Mouse (Mus musculus): ENCODE results near the gene Azin2. TPM values are rescaled to one million over a fixed set of nuclear protein-coding genes. Genes with fewer than 3 reads are reported as not detected.

The Azin2 gene
- total RNA-seq, 1 experiment from 2014 or later = not detected

GRCm38 (mm10) chr4:128981833-128982180 lies 19.6 kb upstream of the Azin2 start:
- ATAC-seq (ENCODE audit: extremely low read depth, insufficient number of reproducible peaks, low FRiP score, poor library complexity, severe bottlenecking) = no peak

- peak; percentile 69 for ATAC-seq (ENCODE audit: extremely low read depth, insufficient number of reproducible peaks, low FRiP score, poor library complexity, severe bottlenecking)
Observed at GRCm38 (mm10) chr4:128980890-128981832, 18.9 kb upstream of the Azin2 start.

DNA sequence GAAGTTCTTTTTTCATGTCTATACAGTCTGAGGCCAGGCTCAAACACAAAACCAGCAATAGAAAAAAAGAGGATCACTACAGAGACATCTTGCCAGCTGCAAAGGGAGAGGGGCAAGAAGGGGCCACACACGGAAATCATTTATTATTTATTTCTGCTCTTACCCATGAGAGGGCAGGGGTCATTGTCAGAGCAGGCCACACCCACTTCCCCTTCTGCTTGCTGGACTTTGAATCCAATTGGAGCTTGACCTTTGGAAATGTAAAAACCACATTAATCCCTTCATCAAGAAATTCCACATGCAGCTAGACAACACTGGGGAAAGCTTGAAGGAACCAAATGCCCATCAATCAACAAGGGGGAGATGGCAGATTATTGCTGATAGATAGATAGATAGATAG lies 16.4 kb upstream of the Azin2 start:
- ATAC-seq (ENCODE audit: extremely low read depth, insufficient number of reproducible peaks, low FRiP score, poor library complexity, severe bottlenecking) = no peak

- ATAC-seq (ENCODE audit: extremely low read depth, insufficient number of reproducible peaks, low FRiP score, poor library complexity, severe bottlenecking) = no peak
Observed at GRCm38 (mm10) chr4:128977217-128977616, 15.0 kb upstream of the Azin2 start.

DNA sequence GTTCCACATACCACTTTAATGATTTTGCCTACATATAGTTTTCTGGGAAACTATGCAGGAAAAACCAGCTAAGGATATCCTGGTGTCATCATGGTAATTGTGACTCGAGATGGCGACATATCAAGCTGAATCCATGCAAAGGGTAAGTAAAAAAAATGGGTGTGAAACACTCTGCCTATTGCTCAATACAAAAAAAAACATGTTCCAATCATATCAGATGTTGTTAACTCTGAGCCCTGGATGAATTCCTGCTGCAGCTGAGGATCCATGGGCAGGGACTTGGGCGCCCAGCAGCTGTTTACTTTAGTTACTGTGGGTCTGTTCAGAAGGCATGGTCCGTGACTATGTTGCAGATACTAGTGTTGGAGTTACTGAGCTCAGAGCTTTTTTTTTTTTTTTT lies 14.3 kb upstream of the Azin2 start:
- no peak for ATAC-seq (ENCODE audit: extremely low read depth, insufficient number of reproducible peaks, low FRiP score, poor library complexity, severe bottlenecking)

DNA sequence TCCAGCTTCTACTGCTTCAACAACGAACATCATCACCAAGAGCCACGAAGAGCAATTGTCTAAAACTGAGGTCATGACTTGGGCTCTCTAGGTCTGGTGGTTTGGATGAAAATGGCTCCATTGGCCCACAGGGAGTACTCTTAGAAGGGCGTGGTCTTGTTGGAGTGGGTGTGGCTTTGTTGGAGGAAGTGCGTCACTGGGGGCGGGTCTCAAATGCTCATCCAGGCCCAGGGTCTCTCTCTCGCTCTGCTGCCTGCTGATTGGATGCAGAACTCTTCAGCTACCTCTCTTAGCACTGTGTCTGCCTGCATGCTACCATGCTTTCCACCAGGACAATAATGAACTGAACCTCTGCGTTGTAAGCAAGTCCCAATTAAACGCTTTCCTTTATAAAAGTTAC lies 12.4 kb upstream of the Azin2 start:
- ATAC-seq (ENCODE audit: extremely low read depth, insufficient number of reproducible peaks, low FRiP score, poor library complexity, severe bottlenecking) = no peak

DNA sequence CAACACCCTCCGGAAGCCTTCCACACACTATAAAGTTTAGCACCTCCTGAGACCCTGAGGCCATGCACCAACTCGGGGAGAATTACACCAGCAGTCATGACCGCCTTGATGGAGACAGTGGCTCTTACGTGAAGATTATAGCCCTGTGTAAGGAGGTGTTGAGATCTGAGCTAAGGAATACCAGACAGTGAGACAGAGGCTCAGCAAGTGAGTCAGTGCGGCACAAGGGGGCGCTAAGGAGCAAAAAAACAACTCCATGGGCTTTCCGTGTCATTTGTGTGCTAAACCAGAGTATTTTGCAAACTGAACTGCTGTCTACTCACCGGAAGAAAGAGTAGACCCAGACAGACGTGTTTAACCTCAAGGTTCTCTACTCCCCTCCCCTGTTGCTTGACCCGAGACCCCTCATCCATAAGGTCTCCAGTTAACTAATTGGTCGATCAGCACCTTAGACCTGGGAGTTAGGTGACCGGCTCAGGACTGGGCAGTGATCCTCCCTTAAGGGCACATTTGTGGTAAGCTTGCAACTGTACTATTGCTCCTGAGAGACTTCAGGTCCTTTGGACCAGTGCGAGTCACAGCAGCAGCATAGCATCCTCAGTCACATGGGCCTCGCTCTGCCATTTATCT lies 8.9 kb upstream of the Azin2 start:
- peak; percentile 86 for ATAC-seq (ENCODE audit: extremely low read depth, insufficient number of reproducible peaks, low FRiP score, poor library complexity, severe bottlenecking)

DNA sequence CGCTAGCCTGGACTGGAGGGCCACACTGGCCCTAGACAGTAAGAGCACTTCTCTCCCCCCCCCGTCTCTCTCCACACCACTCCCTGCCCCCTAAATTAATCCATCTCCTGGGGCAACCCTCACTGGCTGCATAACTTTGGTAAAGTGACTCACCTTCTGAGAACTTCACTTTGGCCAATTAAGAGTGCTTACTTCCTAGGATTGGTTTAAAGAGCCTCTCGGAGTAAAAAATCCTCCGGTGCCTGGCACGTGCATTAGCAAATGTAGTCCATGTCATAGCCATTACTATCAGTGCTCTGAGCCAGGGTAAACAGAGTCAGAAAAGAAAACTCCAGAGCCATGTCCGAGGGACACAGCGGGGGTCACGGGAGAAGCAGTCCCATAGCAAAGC lies 8.2 kb upstream of the Azin2 start:
- no peak for ATAC-seq (ENCODE audit: extremely low read depth, insufficient number of reproducible peaks, low FRiP score, poor library complexity, severe bottlenecking)

DNA sequence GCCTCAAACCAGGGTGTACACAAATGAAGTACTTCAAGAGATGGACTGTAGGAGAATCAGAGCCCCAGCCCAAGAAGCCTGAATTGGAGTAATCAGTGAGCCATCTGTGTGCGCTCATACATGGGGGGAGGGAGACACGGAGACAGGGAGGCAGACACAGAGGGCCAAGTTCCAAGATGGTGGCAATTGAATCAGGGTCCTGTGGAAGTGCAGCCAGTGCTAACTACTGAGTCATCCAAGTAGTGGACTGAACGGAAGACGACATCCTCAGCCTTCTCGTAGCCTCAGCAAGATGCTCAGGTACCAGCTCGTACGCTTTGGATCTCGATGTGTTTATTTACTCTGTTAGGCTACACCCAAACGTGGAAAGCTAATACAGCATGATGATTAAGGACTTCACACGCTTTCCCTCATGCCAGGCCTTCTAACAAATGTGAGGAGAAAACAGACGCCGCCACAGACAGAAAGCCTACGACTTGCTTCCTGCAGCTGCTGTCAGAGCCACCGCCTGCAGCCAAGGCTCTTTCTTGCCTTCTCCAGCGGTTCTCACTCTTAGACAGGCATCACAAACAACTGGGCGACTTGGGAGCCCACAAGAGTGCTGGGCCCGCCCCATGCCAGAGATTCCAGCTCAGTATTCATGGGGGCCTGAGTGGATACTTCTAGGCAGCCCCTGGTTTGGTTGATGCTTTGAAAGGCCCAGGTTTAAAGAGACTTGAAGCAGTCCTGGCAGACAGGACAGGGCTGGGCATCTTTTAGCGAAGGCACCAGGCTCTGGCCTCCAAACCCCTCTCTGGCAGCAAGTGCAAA lies 7.6 kb upstream of the Azin2 start:
- no peak for ATAC-seq (ENCODE audit: extremely low read depth, insufficient number of reproducible peaks, low FRiP score, poor library complexity, severe bottlenecking)

DNA sequence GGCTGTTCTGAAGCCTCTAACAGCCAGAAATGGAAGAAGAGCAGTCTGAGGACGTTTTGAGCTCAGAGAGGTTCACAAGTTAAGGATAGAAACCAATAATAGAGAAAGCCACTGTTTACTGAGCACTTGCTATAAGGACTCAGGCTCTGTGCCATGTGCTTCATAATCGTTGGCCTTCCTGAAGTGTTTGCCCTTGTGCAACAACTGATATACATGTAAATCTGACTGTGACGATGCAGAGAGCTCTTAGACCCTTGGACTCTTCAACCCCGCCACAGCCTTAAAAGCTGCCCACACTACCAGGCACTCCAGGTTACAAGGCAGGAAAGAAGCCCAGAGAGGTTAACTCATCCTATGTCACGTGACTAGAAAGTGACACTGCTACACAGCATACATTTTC lies 6.8 kb upstream of the Azin2 start:
- no peak for ATAC-seq (ENCODE audit: extremely low read depth, insufficient number of reproducible peaks, low FRiP score, poor library complexity, severe bottlenecking)

DNA sequence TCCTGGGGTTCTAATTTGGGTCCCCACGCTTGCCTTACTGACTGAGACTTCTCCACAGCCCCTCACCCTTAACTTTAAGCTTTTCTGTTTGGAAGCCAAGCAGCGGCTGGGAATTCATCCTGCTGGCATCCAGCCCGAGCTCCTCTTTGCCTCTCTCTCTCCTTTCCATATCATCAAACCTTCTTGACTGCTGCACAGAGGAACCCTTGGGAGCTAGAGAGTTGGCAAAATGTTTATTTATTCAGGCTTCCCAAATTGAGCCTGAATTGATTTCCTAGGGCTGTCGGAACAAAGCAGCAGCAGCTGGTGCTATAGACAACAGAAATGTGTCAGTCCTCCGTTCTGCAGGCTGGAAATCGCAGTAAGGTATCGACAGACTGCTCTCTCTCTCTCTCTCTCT lies 4.5 kb upstream of the Azin2 start:
- ATAC-seq (ENCODE audit: extremely low read depth, insufficient number of reproducible peaks, low FRiP score, poor library complexity, severe bottlenecking) = no peak

- no peak for ATAC-seq (ENCODE audit: extremely low read depth, insufficient number of reproducible peaks, low FRiP score, poor library complexity, severe bottlenecking)
Observed at GRCm38 (mm10) chr4:128962926-128963290, 666 bp upstream of the Azin2 start.

- ATAC-seq (ENCODE audit: extremely low read depth, insufficient number of reproducible peaks, low FRiP score, poor library complexity, severe bottlenecking) = no peak
Observed at GRCm38 (mm10) chr4:128961301-128962028, 777 bp downstream of the Azin2 start.

GRCm38 (mm10) chr4:128959676-128960075 lies 2.6 kb downstream of the Azin2 start:
- no peak for ATAC-seq (ENCODE audit: extremely low read depth, insufficient number of reproducible peaks, low FRiP score, poor library complexity, severe bottlenecking)

- no peak for ATAC-seq (ENCODE audit: extremely low read depth, insufficient number of reproducible peaks, low FRiP score, poor library complexity, severe bottlenecking)
Observed at GRCm38 (mm10) chr4:128958849-128959248, 3.4 kb downstream of the Azin2 start.

GRCm38 (mm10) chr4:128958156-128958555 lies 4.1 kb downstream of the Azin2 start:
- ATAC-seq (ENCODE audit: extremely low read depth, insufficient number of reproducible peaks, low FRiP score, poor library complexity, severe bottlenecking) = no peak

GRCm38 (mm10) chr4:128957155-128957911 lies 4.9 kb downstream of the Azin2 start:
- peak; percentile 49 for ATAC-seq (ENCODE audit: extremely low read depth, insufficient number of reproducible peaks, low FRiP score, poor library complexity, severe bottlenecking)

DNA sequence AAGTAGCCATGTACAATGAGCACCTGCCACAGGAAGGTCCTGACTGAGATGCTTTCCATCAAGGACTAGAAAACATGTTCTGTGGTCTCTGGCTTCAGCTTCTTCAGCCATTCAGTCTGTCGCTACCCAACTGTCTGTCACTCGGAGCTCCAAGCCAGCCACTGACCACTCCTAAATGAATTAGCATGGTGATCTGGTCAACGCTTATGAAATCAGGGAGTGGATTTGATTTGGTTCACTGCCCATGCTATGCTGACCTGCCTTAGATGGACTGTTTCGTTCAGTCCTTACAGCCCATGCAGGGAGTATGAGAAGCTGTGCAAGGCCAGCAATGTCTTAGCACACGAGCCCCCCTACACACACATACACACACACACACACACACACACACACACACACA lies 8.4 kb downstream of the Azin2 start:
- no peak for ATAC-seq (ENCODE audit: extremely low read depth, insufficient number of reproducible peaks, low FRiP score, poor library complexity, severe bottlenecking)
